Mouse (Mus musculus) embryonic facial prominence, embryonic 13.5 days (tissue): ENCODE measurements around the gene Nfib. TPM values are rescaled to one million over a fixed set of nuclear protein-coding genes. Genes with fewer than 3 reads are reported as not detected.
A peak's percentile ranks its signal among the peaks of the same experiment; 100 is the strongest.

ENCODE experiments used
- ATAC-seq: fragments of 200-750 bp; cut with Nextera tagmentation; 2 replicates; pipeline ENCODE4 v1.8.0; 2017; ENCODE audit warnings: low read depth; ENCODE audit not compliant: insufficient number of reproducible peaks, insufficient read depth, low FRiP score, low TSS enrichment
- H3K27ac ChIP-seq: fragments of 300-500 bp; sonication (generic); 2 replicates; pipeline ENCODE4 v1.5.1; 2015; ENCODE audit warnings: moderate library complexity, mild to moderate bottlenecking, inconsistent platforms
- H3K27me3 ChIP-seq: fragments of 300-500 bp; sonication (generic); 2 replicates; pipeline ENCODE4 v1.6.1; 2015; ENCODE audit warnings: mild to moderate bottlenecking, inconsistent platforms
- H3K36me3 ChIP-seq: fragments of 300-500 bp; sonication (generic); 2 replicates; pipeline ENCODE4 v1.6.1; 2015; ENCODE audit warnings: mild to moderate bottlenecking, inconsistent platforms
- H3K4me1 ChIP-seq: fragments of 300-500 bp; sonication (generic); 2 replicates; pipeline ENCODE4 v1.6.1; 2015; ENCODE audit warnings: inconsistent platforms
- H3K4me2 ChIP-seq: fragments of 300-500 bp; sonication (generic); 2 replicates; pipeline ENCODE4 v1.6.1; 2015; ENCODE audit warnings: moderate library complexity, mild to moderate bottlenecking, inconsistent platforms
- H3K4me3 ChIP-seq: fragments of 300-500 bp; sonication (generic); 2 replicates; pipeline ENCODE4 v1.5.1; 2015; ENCODE audit warnings: mild to moderate bottlenecking, inconsistent platforms
- H3K9ac ChIP-seq: fragments of 300-500 bp; sonication (generic); 2 replicates; pipeline ENCODE4 v1.6.1; 2015; ENCODE audit warnings: mild to moderate bottlenecking, inconsistent platforms
- H3K9me3 ChIP-seq: fragments of 300-500 bp; sonication (generic); 2 replicates; pipeline ENCODE4 v1.6.1; 2016; ENCODE audit warnings: inconsistent platforms
- WGBS: fragments of 180-500 bp; shearing (Covaris S2); methylation state at CpG from one replicate; pipeline ENCODE4 v1.1.7; 2015; ENCODE audit warnings: mixed read lengths; 5-methylcytosine and 5-hydroxymethylcytosine counted together
- polyA plus RNA-seq: library from polyadenylated mRNA; unstranded; fragments of >200 nt; fragmentation: Nextera tagmentation; extraction: Ambion mirVana; gene quantifications from 2 replicates; pipeline ENCODE4 v1.2.1, GENCODE M21; 2015

Gene Nfib
- polyA plus RNA-seq, 1 experiment from 2014 or later, result 104 TPM

DNA sequence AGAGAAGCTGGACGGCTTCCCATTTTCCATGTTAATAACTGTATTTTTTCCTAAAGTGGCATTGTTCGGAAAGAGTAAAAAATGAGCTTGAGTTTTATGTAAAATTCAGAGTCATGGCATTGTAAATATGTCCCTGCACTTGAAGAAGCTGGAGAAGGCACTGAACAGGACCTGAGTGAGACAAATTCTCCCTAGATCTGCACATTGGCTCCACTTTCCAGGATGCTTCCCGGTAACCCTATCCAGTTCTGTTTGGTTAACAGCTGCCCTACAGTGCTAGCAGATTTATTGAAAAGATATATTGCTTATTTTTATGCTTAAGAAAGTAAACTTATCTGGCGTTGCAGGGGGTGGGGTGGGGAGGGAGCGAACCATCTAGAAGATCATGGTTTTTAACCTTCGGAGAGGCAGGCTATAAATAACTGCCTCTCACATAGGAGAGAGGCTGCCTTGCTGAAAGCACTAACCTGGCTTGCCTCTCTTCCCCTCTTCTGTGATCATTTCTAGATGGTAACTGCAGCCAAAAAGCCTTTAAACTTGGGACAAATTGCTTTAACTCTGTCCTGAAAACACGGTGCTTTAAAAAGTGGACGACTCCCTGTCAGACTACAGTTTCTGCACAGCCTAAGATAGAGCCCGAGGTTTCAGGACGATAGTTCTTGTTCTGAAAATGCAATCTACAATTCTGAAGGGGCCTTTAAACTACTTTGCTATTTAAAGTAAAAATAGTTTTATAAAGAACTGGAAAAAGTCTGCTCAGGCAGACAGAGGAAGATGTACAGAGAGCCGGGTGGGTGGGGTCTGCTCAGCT, 394.4 kb downstream of the Nfib start:
- no peak overlapping the region for H3K4me2 ChIP-seq

GRCm38 (mm10) chr4:82306045-82306444, 399.5 kb downstream of the Nfib start:
- H3K27ac ChIP-seq, result peak overlapping the region; percentile 95
- no peak overlapping the region for H3K4me3 ChIP-seq
- H3K9ac ChIP-seq, result no peak overlapping the region
- H3K27me3 ChIP-seq, result no peaks in the 10 kb centered on the region
- no peak for ATAC-seq
- H3K36me3 ChIP-seq, result peaks cover 20% of the 10 kb centered on the region
- no peaks in the 10 kb centered on the region for H3K9me3 ChIP-seq
- whole genome bisulfite sequencing, result 47% methylated on average over 6 of the region's 6 CpGs
- H3K4me1 ChIP-seq, result peaks cover 43% of the 10 kb centered on the region
- no peak overlapping the region for H3K4me2 ChIP-seq

More for the DNA sequence above, 394.4 kb downstream of the Nfib start:
- no peak overlapping the region for H3K4me3 ChIP-seq
- ATAC-seq, result no peak
- H3K27me3 ChIP-seq, result no peaks in the 10 kb centered on the region
- H3K4me1 ChIP-seq, result peaks cover 23% of the 10 kb centered on the region
- peaks cover 38% of the 10 kb centered on the region for H3K36me3 ChIP-seq
- H3K9ac ChIP-seq, result peak overlapping the region; percentile 37; the same call in 1 of the 2 replicates
- 58% methylated on average over 11 of the region's 11 CpGs for WGBS
- no peaks in the 10 kb centered on the region for H3K9me3 ChIP-seq
- H3K27ac ChIP-seq, result peak overlapping the region; percentile 56

DNA sequence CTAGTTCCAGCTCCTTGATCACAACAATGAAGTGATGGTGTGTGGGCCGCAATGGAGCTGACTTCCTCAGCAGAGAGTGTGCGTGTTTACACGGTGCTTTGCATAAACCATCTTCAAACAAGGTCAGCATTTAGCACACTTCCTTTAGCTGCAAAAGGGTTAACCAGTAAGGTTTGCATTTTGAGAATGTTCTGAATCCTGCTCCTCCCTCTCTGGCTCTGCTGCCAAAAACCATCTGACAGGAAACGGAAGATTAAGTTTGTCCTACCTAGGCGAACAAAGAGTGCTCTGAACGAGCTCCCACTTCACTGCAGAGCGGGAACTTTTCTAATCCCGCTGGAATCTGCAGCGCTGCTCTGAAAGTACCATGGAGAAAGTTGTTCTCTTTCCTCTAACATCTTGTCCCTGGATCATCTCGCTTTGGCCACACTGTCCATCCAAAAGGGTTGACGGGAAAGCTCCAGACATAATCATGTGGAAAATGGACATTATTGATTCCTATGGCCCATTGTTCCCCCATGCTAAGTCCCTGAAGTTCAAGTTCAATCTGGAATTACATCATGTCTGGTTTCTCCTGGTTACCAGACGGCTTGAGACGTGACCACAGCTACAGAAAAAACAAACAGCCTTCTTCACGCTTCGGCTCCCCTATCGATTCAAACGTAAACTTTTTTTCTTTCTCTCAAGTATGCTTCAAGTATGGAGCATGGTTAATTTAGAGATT, 401.2 kb downstream of the Nfib start:
- 9% methylated on average over 17 of the region's 17 CpGs for WGBS
- 0 out of 2 replicates have a peak, but pooled peaks have one; percentile 69 for ATAC-seq
- Histone ChIP-seq H3K27me3 (no peaks in the 10 kb centered on the region), H3K27ac (peak overlapping the region; percentile 95), H3K4me3 (no peak overlapping the region), H3K9me3 (no peaks in the 10 kb centered on the region), H3K4me2 (peak overlapping the region; percentile 45), H3K9ac (peak overlapping the region; percentile 57; the same call in 1 of the 2 replicates), H3K36me3 (peaks cover 19% of the 10 kb centered on the region), H3K4me1 (peaks cover 41% of the 10 kb centered on the region)

- Histone ChIP-seq H3K9ac (no peak overlapping the region), H3K4me2 (no peak overlapping the region), H3K27ac (peak overlapping the region; percentile 95), H3K4me3 (no peak overlapping the region), H3K9me3 (no peaks in the 10 kb centered on the region), H3K36me3 (peaks cover 13% of the 10 kb centered on the region), H3K4me1 (peaks cover 41% of the 10 kb centered on the region), H3K27me3 (no peaks in the 10 kb centered on the region)
- WGBS, result 54% methylated on average over 3 of the region's 3 CpGs
- ATAC-seq, result no peak
Measured at GRCm38 (mm10) chr4:82303362-82303900, 402.1 kb downstream of the Nfib start.

- H3K4me1 ChIP-seq, result peaks cover 41% of the 10 kb centered on the region
- H3K9ac ChIP-seq, result no peak overlapping the region
- H3K4me2 ChIP-seq, result no peak overlapping the region
- H3K4me3 ChIP-seq, result no peak overlapping the region
- no peak overlapping the region for H3K27ac ChIP-seq
- no peaks in the 10 kb centered on the region for H3K27me3 ChIP-seq
- peaks cover 8% of the 10 kb centered on the region for H3K36me3 ChIP-seq
- 57% methylated on average over 6 of the region's 6 CpGs for WGBS
- ATAC-seq, result no peak
- H3K9me3 ChIP-seq, result no peaks in the 10 kb centered on the region
Measured at GRCm38 (mm10) chr4:82302901-82303300, 402.6 kb downstream of the Nfib start.

DNA sequence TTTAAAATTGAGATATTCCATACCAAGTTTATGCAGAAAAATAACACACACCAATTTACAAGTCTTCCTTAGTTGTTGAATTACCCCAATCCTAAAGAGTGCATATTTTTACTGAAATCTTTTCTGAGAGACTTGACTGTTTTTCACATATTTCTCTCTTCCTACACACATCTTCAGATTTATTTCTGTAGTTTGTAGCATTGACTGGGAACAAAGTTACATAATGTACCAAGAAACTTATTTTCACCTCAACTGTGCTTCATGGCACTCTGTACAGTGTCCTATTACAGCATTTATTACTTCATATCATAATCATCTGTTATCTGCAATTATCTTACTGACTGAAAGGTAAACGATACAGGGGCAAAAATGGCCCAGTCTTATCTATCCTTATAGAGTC, 406.9 kb downstream of the Nfib start:
- H3K4me3 ChIP-seq, result no peak overlapping the region
- H3K27me3 ChIP-seq, result no peaks in the 10 kb centered on the region
- H3K27ac ChIP-seq, result no peak overlapping the region
- H3K4me1 ChIP-seq, result peaks cover 16% of the 10 kb centered on the region
- no peaks in the 10 kb centered on the region for H3K9me3 ChIP-seq
- ATAC-seq, result no peak
- peaks cover 11% of the 10 kb centered on the region for H3K36me3 ChIP-seq
- WGBS, result 78% methylated on average over 1 of the region's 1 CpGs
- no peak overlapping the region for H3K9ac ChIP-seq
- no peak overlapping the region for H3K4me2 ChIP-seq

- Histone ChIP-seq H3K36me3 (peaks cover 11% of the 10 kb centered on the region), H3K27ac (no peak overlapping the region), H3K9ac (no peak overlapping the region), H3K4me1 (peaks cover 14% of the 10 kb centered on the region), H3K4me3 (no peak overlapping the region), H3K27me3 (no peaks in the 10 kb centered on the region), H3K9me3 (no peaks in the 10 kb centered on the region), H3K4me2 (no peak overlapping the region)
- no peak for ATAC-seq
- WGBS, result 72% methylated on average over 2 of the region's 2 CpGs
Measured at GRCm38 (mm10) chr4:82297562-82297961, 408.0 kb downstream of the Nfib start.

GRCm38 (mm10) chr4:82294066-82294465, 411.5 kb downstream of the Nfib start:
- Histone ChIP-seq H3K36me3 (peaks cover 11% of the 10 kb centered on the region), H3K4me3 (no peak overlapping the region), H3K4me1 (peaks cover 33% of the 10 kb centered on the region), H3K9ac (no peak overlapping the region), H3K4me2 (no peak overlapping the region), H3K9me3 (no peaks in the 10 kb centered on the region), H3K27ac (no peak overlapping the region; the same call in 1 of the 2 replicates), H3K27me3 (no peaks in the 10 kb centered on the region)
- 60% methylated on average over 1 of the region's 1 CpGs for WGBS
- no peak for ATAC-seq

DNA sequence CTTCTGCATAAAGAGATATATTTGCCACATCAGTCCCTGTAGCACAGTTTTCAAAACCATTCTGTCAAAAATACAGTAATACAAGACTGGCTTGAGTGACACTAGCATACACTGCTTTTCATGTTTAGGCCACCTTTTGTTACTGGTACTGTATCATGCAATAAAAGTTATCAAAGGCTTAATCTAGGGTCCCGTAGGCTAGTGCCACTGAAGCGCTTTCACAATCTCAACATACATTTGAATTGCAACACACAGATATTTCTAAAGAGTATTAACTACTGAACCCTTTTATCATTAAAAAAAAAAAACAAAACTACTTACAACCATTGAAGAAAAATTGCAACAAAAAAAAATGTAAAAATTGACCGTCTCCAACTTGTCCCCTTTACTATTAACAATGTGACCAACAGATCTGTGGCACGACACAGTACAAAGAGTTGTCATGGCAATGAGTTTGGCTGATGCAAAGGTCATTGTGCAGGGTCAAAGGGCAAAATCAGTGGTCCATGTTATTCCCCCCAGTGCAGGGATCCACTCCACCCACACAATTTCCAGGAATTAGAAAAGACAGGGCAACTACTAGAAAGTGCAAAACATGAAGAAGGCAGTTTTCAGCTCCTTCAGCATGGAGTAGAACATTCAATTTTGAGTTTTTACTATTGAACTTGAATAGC, 414.2 kb downstream of the Nfib start:
- no peak for ATAC-seq
- Histone ChIP-seq H3K4me2 (no peak overlapping the region), H3K36me3 (peaks cover 9% of the 10 kb centered on the region), H3K4me3 (no peak overlapping the region), H3K9ac (no peak overlapping the region), H3K4me1 (peaks cover 33% of the 10 kb centered on the region), H3K27me3 (no peaks in the 10 kb centered on the region), H3K9me3 (no peaks in the 10 kb centered on the region), H3K27ac (no peak overlapping the region)
- 57% methylated on average over 4 of the region's 4 CpGs for WGBS

DNA sequence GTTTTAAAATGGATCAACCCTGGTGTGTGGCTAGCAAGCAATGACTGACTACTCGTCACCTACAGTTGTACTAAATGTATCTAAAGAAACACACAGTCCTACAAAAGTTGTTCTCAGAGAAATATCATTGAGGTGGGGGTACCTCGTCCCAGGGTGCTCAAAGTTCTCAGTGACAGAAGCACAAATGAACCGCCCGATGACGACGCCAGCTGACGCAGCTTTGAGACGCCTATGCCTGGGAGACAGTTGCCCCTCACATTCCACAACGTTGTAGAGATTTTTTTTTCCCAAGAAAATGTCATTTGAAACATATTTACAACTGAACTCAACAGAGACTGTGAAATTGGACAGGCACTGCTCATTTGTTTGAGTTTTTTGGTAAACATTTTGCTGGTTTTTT, 414.9 kb downstream of the Nfib start:
- Histone ChIP-seq H3K36me3 (peaks cover 6% of the 10 kb centered on the region; the same call in 1 of the 2 replicates), H3K4me1 (peaks cover 33% of the 10 kb centered on the region), H3K9ac (no peak overlapping the region), H3K27ac (peak overlapping the region; percentile 63), H3K4me3 (no peak overlapping the region), H3K27me3 (no peaks in the 10 kb centered on the region), H3K4me2 (no peak overlapping the region), H3K9me3 (no peaks in the 10 kb centered on the region)
- no peak for ATAC-seq
- 35% methylated on average over 9 of the region's 9 CpGs for WGBS

- no peak for ATAC-seq
- Histone ChIP-seq H3K9me3 (no peaks in the 10 kb centered on the region), H3K4me2 (peak overlapping the region; percentile 12; the same call in 1 of the 2 replicates), H3K4me3 (no peak overlapping the region), H3K36me3 (peaks cover 3% of the 10 kb centered on the region; the same call in 1 of the 2 replicates), H3K27ac (peak overlapping the region; percentile 63), H3K9ac (no peak overlapping the region), H3K4me1 (peaks cover 33% of the 10 kb centered on the region), H3K27me3 (no peaks in the 10 kb centered on the region)
- 30% methylated on average over 7 of the region's 7 CpGs for WGBS
Measured at GRCm38 (mm10) chr4:82289596-82289995, 416.0 kb downstream of the Nfib start.
